Mouse (Mus musculus): Measurements from ENCODE around the gene Olfr776. TPM values are rescaled to one million over a fixed set of nuclear protein-coding genes. Genes with fewer than 3 reads are reported as not detected.
"Not testable (repeated sequence)": the region's sequence is repeated elsewhere in the genome, so short reads cannot be mapped to it uniquely, and the experiment has no call there.

The Olfr776 gene
- not detected in 2 replicates for total RNA-seq (2014; fragmentation: Nextera tagmentation)
- 0.22 and 0.41 TPM in 2 replicates for total RNA-seq (2017)
- polyA plus RNA-seq (2012) = not detected in 2 replicates

GRCm38 (mm10) chr10:129258827-129259226 is at the start of gene Olfr776:
TSS of gene Olfr776 (plus strand) at chr10:129259127.
- no peaks in the 10 kb centered on the region for H3K27me3 ChIP-seq (ENCODE audit: insufficient read depth, low read length)
- no peak for DNase-seq (ENCODE audit: low spot score)
- TF ChIP-seq GATA2 (IDR thresholded peaks at IDR 0.05; ENCODE audit: borderline replicate concordance, low read depth, low read length) = no peak
- no peak for TF ChIP-seq TAL1 (conservative IDR thresholded peaks at IDR 0.05; ENCODE audit: low read depth, low read length)
- no peak for TF ChIP-seq POLR2AphosphoS5 (IDR thresholded peaks at IDR 0.05; ENCODE audit: insufficient replicate concordance, low read depth, low read length)
- no peak for TF ChIP-seq GATA1 (IDR thresholded peaks at IDR 0.05; ENCODE audit: borderline replicate concordance, low read length)
- no peak for TF ChIP-seq CTCF (IDR thresholded peaks at IDR 0.05; ENCODE audit: low read depth, low read length)
- no peaks in the 10 kb centered on the region for H3K4me1 ChIP-seq (ENCODE audit: insufficient read depth, low read depth, low read length)
- H3K9me3 ChIP-seq (replicated peaks) = no peaks in the 10 kb centered on the region
- H3K36me3 ChIP-seq (replicated peaks) = no peaks in the 10 kb centered on the region
- no peak for ATAC-seq (ENCODE audit: extremely low read depth, insufficient number of reproducible peaks, low FRiP score, poor library complexity, severe bottlenecking)
- H3K4me3 ChIP-seq (ENCODE audit: low read depth, low read length) = no peak within 1 kb of the TSS

DNA sequence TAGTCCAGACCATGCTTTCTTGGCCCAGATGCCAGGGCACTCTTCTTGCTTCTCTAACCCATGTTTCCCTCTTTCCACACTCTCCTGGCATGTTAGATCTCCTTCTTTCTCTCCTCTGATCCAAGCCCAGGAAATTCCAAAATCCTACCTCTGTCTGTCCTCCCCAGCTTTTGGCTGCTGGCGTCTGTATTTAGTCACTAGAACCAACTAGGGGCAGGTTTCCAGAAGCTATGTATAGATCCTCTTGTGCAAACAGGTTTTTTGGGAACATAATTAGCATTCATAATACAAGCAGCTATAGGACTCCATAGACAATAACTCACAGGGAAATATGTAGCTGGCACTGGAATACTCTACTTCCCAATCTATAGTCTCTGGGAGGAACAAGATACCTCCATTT is 28.2 kb upstream of the Olfr776 start:
- no peaks in the 10 kb centered on the region for H3K9me3 ChIP-seq (replicated peaks)
- H3K27me3 ChIP-seq (ENCODE audit: insufficient read depth, low read length) = no peaks in the 10 kb centered on the region
- H3K4me1 ChIP-seq (ENCODE audit: insufficient read depth, low read depth, low read length) = no peaks in the 10 kb centered on the region
- DNase-seq (ENCODE audit: low spot score) (no peak), ATAC-seq (ENCODE audit: extremely low read depth, insufficient number of reproducible peaks, low FRiP score, poor library complexity, severe bottlenecking) (no peak)
- no peaks in the 10 kb centered on the region for H3K36me3 ChIP-seq (replicated peaks)
- no peak overlapping the region for H3K4me3 ChIP-seq (ENCODE audit: low read depth, low read length)
- TF ChIP-seq GATA1 (IDR thresholded peaks at IDR 0.05; ENCODE audit: borderline replicate concordance, low read length) (no peak), GATA2 (IDR thresholded peaks at IDR 0.05; ENCODE audit: borderline replicate concordance, low read depth, low read length) (no peak), CTCF (IDR thresholded peaks at IDR 0.05; ENCODE audit: low read depth, low read length) (no peak), TAL1 (conservative IDR thresholded peaks at IDR 0.05; ENCODE audit: low read depth, low read length) (no peak), POLR2AphosphoS5 (IDR thresholded peaks at IDR 0.05; ENCODE audit: insufficient replicate concordance, low read depth, low read length) (no peak)

- no peak within 1 kb of the TSS for H3K4me3 ChIP-seq (ENCODE audit: low read depth, low read length)
- DNase-seq (ENCODE audit: low spot score) (no peak), ATAC-seq (ENCODE audit: extremely low read depth, insufficient number of reproducible peaks, low FRiP score, poor library complexity, severe bottlenecking) (no peak)
- TF ChIP-seq CTCF (IDR thresholded peaks at IDR 0.05; ENCODE audit: low read depth, low read length) = no peak
- no peak for TF ChIP-seq GATA2 (IDR thresholded peaks at IDR 0.05; ENCODE audit: borderline replicate concordance, low read depth, low read length)
- TF ChIP-seq GATA1 (IDR thresholded peaks at IDR 0.05; ENCODE audit: borderline replicate concordance, low read length) = no peak
- no peak for TF ChIP-seq TAL1 (conservative IDR thresholded peaks at IDR 0.05; ENCODE audit: low read depth, low read length)
- no peak for TF ChIP-seq POLR2AphosphoS5 (IDR thresholded peaks at IDR 0.05; ENCODE audit: insufficient replicate concordance, low read depth, low read length)
- H3K9me3 ChIP-seq (replicated peaks) = no peaks in the 10 kb centered on the region
- H3K27me3 ChIP-seq (ENCODE audit: insufficient read depth, low read length) = no peaks in the 10 kb centered on the region
- H3K4me1 ChIP-seq (ENCODE audit: insufficient read depth, low read depth, low read length) = no peaks in the 10 kb centered on the region
- no peaks in the 10 kb centered on the region for H3K36me3 ChIP-seq (replicated peaks)
Observed at GRCm38 (mm10) chr10:129235904-129236303, 23.0 kb upstream of the Olfr776 start, which contains the start of gene Olfr774. TSS of gene Olfr774 (plus strand) at chr10:129236204.

DNA sequence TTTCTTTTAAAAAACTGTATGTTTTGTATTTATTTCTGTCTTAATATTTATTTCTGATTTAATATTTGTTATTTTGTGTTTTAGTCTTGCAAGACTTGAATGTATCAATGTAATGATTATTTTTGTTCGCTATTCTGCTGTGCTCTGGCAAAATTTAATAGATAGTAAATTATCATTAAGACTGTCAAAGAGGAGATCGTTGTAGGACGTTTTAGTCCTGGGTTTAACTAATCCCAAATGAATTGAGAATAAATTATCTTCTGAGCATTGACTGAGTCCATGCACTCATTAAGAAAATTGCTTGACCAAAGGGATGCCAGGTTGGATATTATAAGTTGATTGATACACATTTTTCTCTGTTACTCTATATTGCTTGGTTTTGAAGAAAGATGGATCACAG is 10.8 kb upstream of the Olfr776 start, which contains the start of gene Olfr775:
Gene Olfr775, plus strand, starts transcription at position 301 of the 400 bp plus-strand sequence.
- no peak for ATAC-seq (ENCODE audit: extremely low read depth, insufficient number of reproducible peaks, low FRiP score, poor library complexity, severe bottlenecking)

DNA sequence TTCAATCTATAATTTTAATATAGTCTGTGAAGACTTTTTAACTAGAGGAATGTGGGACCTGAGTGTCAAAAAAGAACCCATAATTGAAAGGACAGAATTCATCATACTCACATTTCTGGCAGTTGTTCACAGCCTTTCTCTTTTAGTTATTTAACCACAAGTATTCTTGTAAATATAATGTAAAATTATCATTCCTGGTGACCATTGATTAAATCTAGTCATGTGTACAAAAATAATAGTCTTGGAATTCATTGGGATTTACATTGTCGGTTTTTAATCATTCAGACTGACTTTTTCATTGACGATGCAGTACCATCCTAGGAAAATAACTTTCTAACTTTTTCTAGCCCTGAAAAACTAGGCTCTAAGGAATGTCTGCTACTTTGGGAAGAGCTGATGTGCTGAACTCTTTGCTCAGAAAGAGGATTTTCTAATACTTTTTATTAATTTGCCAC is 12.2 kb downstream of the Olfr776 start, which contains the start of gene Olfr777:
Gene Olfr777, minus strand, starts transcription at position 405 of the 455 bp plus-strand sequence.
- ATAC-seq (ENCODE audit: extremely low read depth, insufficient number of reproducible peaks, low FRiP score, poor library complexity, severe bottlenecking) = no peak
- DNase-seq (ENCODE audit: low spot score) = no peak
- no peaks in the 10 kb centered on the region for H3K4me1 ChIP-seq (ENCODE audit: insufficient read depth, low read depth, low read length)
- no peaks in the 10 kb centered on the region for H3K9me3 ChIP-seq (replicated peaks)
- H3K27me3 ChIP-seq (ENCODE audit: insufficient read depth, low read length) = no peaks in the 10 kb centered on the region
- no peaks in the 10 kb centered on the region for H3K36me3 ChIP-seq (replicated peaks)
- H3K4me3 ChIP-seq (ENCODE audit: low read depth, low read length) = no peak within 1 kb of the TSS
- TF ChIP-seq POLR2AphosphoS5 (IDR thresholded peaks at IDR 0.05; ENCODE audit: insufficient replicate concordance, low read depth, low read length) = no peak
- no peak for TF ChIP-seq TAL1 (conservative IDR thresholded peaks at IDR 0.05; ENCODE audit: low read depth, low read length)

More for the DNA sequence above, 10.8 kb upstream of the Olfr776 start, which contains the start of gene Olfr775:
- Histone ChIP-seq H3K9me3 (replicated peaks) (no peaks in the 10 kb centered on the region), H3K27me3 (ENCODE audit: insufficient read depth, low read length) (no peaks in the 10 kb centered on the region), H3K4me1 (ENCODE audit: insufficient read depth, low read depth, low read length) (no peaks in the 10 kb centered on the region), H3K36me3 (replicated peaks) (no peaks in the 10 kb centered on the region), H3K4me3 (ENCODE audit: low read depth, low read length) (no peak within 1 kb of the TSS)
- no peak for TF ChIP-seq POLR2AphosphoS5 (IDR thresholded peaks at IDR 0.05; ENCODE audit: insufficient replicate concordance, low read depth, low read length)
- TF ChIP-seq TAL1 (conservative IDR thresholded peaks at IDR 0.05; ENCODE audit: low read depth, low read length) = no peak
- no peak for TF ChIP-seq CTCF (IDR thresholded peaks at IDR 0.05; ENCODE audit: low read depth, low read length)
- no peak for TF ChIP-seq GATA2 (IDR thresholded peaks at IDR 0.05; ENCODE audit: borderline replicate concordance, low read depth, low read length)
- TF ChIP-seq GATA1 (IDR thresholded peaks at IDR 0.05; ENCODE audit: borderline replicate concordance, low read length) = no peak
- DNase-seq (ENCODE audit: low spot score) = no peak

DNA sequence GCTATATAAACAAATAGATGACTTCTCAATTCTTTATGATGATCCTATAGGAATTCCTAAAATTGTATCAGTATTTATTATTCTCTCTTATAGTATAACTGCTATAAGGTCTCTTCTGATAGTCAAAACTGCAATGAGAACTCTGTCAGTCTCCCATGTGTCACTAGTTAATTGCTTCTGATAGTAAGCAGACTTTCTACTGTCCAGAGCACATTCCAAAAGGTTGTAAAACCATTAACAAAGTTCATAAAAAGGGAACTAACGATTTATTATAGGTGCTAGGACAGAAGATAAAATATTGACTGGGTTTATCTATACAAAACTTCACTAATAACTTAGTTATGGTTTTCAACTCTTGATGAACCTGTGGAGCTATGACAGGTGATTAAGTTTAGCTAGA is 54.0 kb downstream of the Olfr776 start:
- not testable (repeated sequence) for ATAC-seq (ENCODE audit: extremely low read depth, insufficient number of reproducible peaks, low FRiP score, poor library complexity, severe bottlenecking); H3K4me3 ChIP-seq (ENCODE audit: low read depth, low read length); H3K27me3 ChIP-seq (ENCODE audit: insufficient read depth, low read length); DNase-seq (ENCODE audit: low spot score); H3K36me3 ChIP-seq (replicated peaks); H3K4me1 ChIP-seq (ENCODE audit: insufficient read depth, low read depth, low read length); H3K9me3 ChIP-seq (replicated peaks)

GRCm38 (mm10) chr10:129313521-129313920 is 54.6 kb downstream of the Olfr776 start:
- not testable (repeated sequence) for ATAC-seq (ENCODE audit: extremely low read depth, insufficient number of reproducible peaks, low FRiP score, poor library complexity, severe bottlenecking); DNase-seq (ENCODE audit: low spot score); H3K36me3 ChIP-seq (replicated peaks); H3K9me3 ChIP-seq (replicated peaks); H3K4me1 ChIP-seq (ENCODE audit: insufficient read depth, low read depth, low read length); H3K27me3 ChIP-seq (ENCODE audit: insufficient read depth, low read length); H3K4me3 ChIP-seq (ENCODE audit: low read depth, low read length)

Other genes with a start within 250 kb of the Olfr776 start
Only the 20 nearest of the 24 such genes appear.
- gene Olfr765, start 209.1 kb upstream of the Olfr776 start, total RNA-seq (2014; fragmentation: Nextera tagmentation) = not detected in 2 replicates
- 0.05 TPM in 1 of 2 replicates, not detected in the other for gene Olfr765, start 209.1 kb upstream of the Olfr776 start, total RNA-seq (2017)
- gene Olfr765, start 209.1 kb upstream of the Olfr776 start, polyA plus RNA-seq (2012) = not detected in 2 replicates
- not detected in 2 replicates for gene Olfr766-ps1, start 190.2 kb upstream of the Olfr776 start, total RNA-seq (2014; fragmentation: Nextera tagmentation)
- gene Olfr766-ps1, start 190.2 kb upstream of the Olfr776 start, total RNA-seq (2017) = 0.38 TPM in 1 of 2 replicates, not detected in the other
- gene Olfr766-ps1, start 190.2 kb upstream of the Olfr776 start, polyA plus RNA-seq (2012) = not detected in 2 replicates
- not detected in 2 replicates for gene Olfr767, start 176.2 kb upstream of the Olfr776 start, total RNA-seq (2014; fragmentation: Nextera tagmentation)
- 0.05 TPM in 1 of 2 replicates, not detected in the other for gene Olfr767, start 176.2 kb upstream of the Olfr776 start, total RNA-seq (2017)
- gene Olfr767, start 176.2 kb upstream of the Olfr776 start, polyA plus RNA-seq (2012) = not detected in 2 replicates
- not detected in 2 replicates for gene Olfr768, start 159.8 kb upstream of the Olfr776 start, total RNA-seq (2014; fragmentation: Nextera tagmentation)
- 0.05 and 0.12 TPM in 2 replicates for gene Olfr768, start 159.8 kb upstream of the Olfr776 start, total RNA-seq (2017)
- gene Olfr768, start 159.8 kb upstream of the Olfr776 start, polyA plus RNA-seq (2012) = not detected in 2 replicates
- not detected in 2 replicates for gene Olfr769, start 141.3 kb upstream of the Olfr776 start, total RNA-seq (2014; fragmentation: Nextera tagmentation)
- 0.06 TPM in 1 of 2 replicates, not detected in the other for gene Olfr769, start 141.3 kb upstream of the Olfr776 start, total RNA-seq (2017)
- not detected in 2 replicates for gene Olfr769, start 141.3 kb upstream of the Olfr776 start, polyA plus RNA-seq (2012)
- not detected in 2 replicates for gene Olfr770, start 120.1 kb upstream of the Olfr776 start, total RNA-seq (2014; fragmentation: Nextera tagmentation)
- gene Olfr770, start 120.1 kb upstream of the Olfr776 start, total RNA-seq (2017) = 0.17 TPM in 1 of 2 replicates, not detected in the other
- gene Olfr770, start 120.1 kb upstream of the Olfr776 start, polyA plus RNA-seq (2012) = not detected in 2 replicates
- not detected in 2 replicates for gene Olfr771, start 94.4 kb upstream of the Olfr776 start, total RNA-seq (2014; fragmentation: Nextera tagmentation)
- 0.11 and 0.29 TPM in 2 replicates for gene Olfr771, start 94.4 kb upstream of the Olfr776 start, total RNA-seq (2017)
- gene Olfr771, start 94.4 kb upstream of the Olfr776 start, polyA plus RNA-seq (2012) = not detected in 2 replicates
- not detected in 2 replicates for gene Olfr772, start 81.2 kb upstream of the Olfr776 start, total RNA-seq (2014; fragmentation: Nextera tagmentation)
- 0.12 and 0.38 TPM in 2 replicates for gene Olfr772, start 81.2 kb upstream of the Olfr776 start, total RNA-seq (2017)
- not detected in 2 replicates for gene Olfr772, start 81.2 kb upstream of the Olfr776 start, polyA plus RNA-seq (2012)
- gene Olfr773, start 71.7 kb upstream of the Olfr776 start, total RNA-seq (2014; fragmentation: Nextera tagmentation) = not detected in 2 replicates
- gene Olfr773, start 71.7 kb upstream of the Olfr776 start, total RNA-seq (2017) = not detected in 2 replicates
- not detected in 2 replicates for gene Olfr773, start 71.7 kb upstream of the Olfr776 start, polyA plus RNA-seq (2012)
- gene Olfr774, start 22.9 kb upstream of the Olfr776 start, total RNA-seq (2014; fragmentation: Nextera tagmentation) = not detected in 2 replicates
- not detected in 2 replicates for gene Olfr774, start 22.9 kb upstream of the Olfr776 start, total RNA-seq (2017)
- gene Olfr774, start 22.9 kb upstream of the Olfr776 start, polyA plus RNA-seq (2012) = not detected in 2 replicates
- not detected in 2 replicates for gene Olfr775, start 10.7 kb upstream of the Olfr776 start, total RNA-seq (2014; fragmentation: Nextera tagmentation)
- gene Olfr775, start 10.7 kb upstream of the Olfr776 start, total RNA-seq (2017) = 0.27 and 0.29 TPM in 2 replicates
- gene Olfr775, start 10.7 kb upstream of the Olfr776 start, polyA plus RNA-seq (2012) = not detected in 2 replicates
- gene Olfr777, start 12.4 kb downstream of the Olfr776 start, total RNA-seq (2014; fragmentation: Nextera tagmentation) = not detected in 2 replicates
- gene Olfr777, start 12.4 kb downstream of the Olfr776 start, total RNA-seq (2017) = 0.17 and 0.44 TPM in 2 replicates
- not detected in 2 replicates for gene Olfr777, start 12.4 kb downstream of the Olfr776 start, polyA plus RNA-seq (2012)
- not detected in 2 replicates for gene Olfr780, start 59.0 kb downstream of the Olfr776 start, total RNA-seq (2014; fragmentation: Nextera tagmentation)
- 0.17 and 0.33 TPM in 2 replicates for gene Olfr780, start 59.0 kb downstream of the Olfr776 start, total RNA-seq (2017)
- gene Olfr780, start 59.0 kb downstream of the Olfr776 start, polyA plus RNA-seq (2012) = not detected in 2 replicates
- gene Olfr781, start 69.7 kb downstream of the Olfr776 start, total RNA-seq (2014; fragmentation: Nextera tagmentation) = not detected in 2 replicates
- gene Olfr781, start 69.7 kb downstream of the Olfr776 start, total RNA-seq (2017) = not detected in 2 replicates
- not detected in 2 replicates for gene Olfr781, start 69.7 kb downstream of the Olfr776 start, polyA plus RNA-seq (2012)
- not detected in 2 replicates for gene Olfr782, start 89.7 kb downstream of the Olfr776 start, total RNA-seq (2014; fragmentation: Nextera tagmentation)
- 0.23 TPM in 1 of 2 replicates, not detected in the other for gene Olfr782, start 89.7 kb downstream of the Olfr776 start, total RNA-seq (2017)
- not detected in 2 replicates for gene Olfr782, start 89.7 kb downstream of the Olfr776 start, polyA plus RNA-seq (2012)
- gene Olfr784, start 125.0 kb downstream of the Olfr776 start, total RNA-seq (2014; fragmentation: Nextera tagmentation) = not detected in 2 replicates
- 0.12 and 0.16 TPM in 2 replicates for gene Olfr784, start 125.0 kb downstream of the Olfr776 start, total RNA-seq (2017)
- not detected in 2 replicates for gene Olfr784, start 125.0 kb downstream of the Olfr776 start, polyA plus RNA-seq (2012)
- gene Olfr785, start 146.3 kb downstream of the Olfr776 start, total RNA-seq (2014; fragmentation: Nextera tagmentation) = not detected in 2 replicates
- gene Olfr785, start 146.3 kb downstream of the Olfr776 start, total RNA-seq (2017) = 0.06 TPM in 1 of 2 replicates, not detected in the other
- gene Olfr785, start 146.3 kb downstream of the Olfr776 start, polyA plus RNA-seq (2012) = not detected in 2 replicates
- gene Olfr786, start 168.2 kb downstream of the Olfr776 start, total RNA-seq (2014; fragmentation: Nextera tagmentation) = not detected in 2 replicates
- not detected in 2 replicates for gene Olfr786, start 168.2 kb downstream of the Olfr776 start, total RNA-seq (2017)
- gene Olfr786, start 168.2 kb downstream of the Olfr776 start, polyA plus RNA-seq (2012) = not detected in 2 replicates
- gene Olfr787, start 202.7 kb downstream of the Olfr776 start, total RNA-seq (2014; fragmentation: Nextera tagmentation) = not detected in 2 replicates
- gene Olfr787, start 202.7 kb downstream of the Olfr776 start, total RNA-seq (2017) = 0.16 TPM in 1 of 2 replicates, not detected in the other
- not detected in 2 replicates for gene Olfr787, start 202.7 kb downstream of the Olfr776 start, polyA plus RNA-seq (2012)
- not detected in 2 replicates for gene Olfr788, start 211.9 kb downstream of the Olfr776 start, total RNA-seq (2014; fragmentation: Nextera tagmentation)
- 0.17 and 0.76 TPM in 2 replicates for gene Olfr788, start 211.9 kb downstream of the Olfr776 start, total RNA-seq (2017)
- 0.02 TPM in 1 of 2 replicates, not detected in the other for gene Olfr788, start 211.9 kb downstream of the Olfr776 start, polyA plus RNA-seq (2012)